Mouse (Mus musculus) MEL (cell line): ENCODE measurements around the gene Zc3h10. TPM values are rescaled to one million over a fixed set of nuclear protein-coding genes. Genes with fewer than 3 reads are reported as not detected.

Experiments
- DNase-seq: peaks from one replicate; pipeline ENCODE4 v3.0.0; 2011; ENCODE audit warnings: low read depth, low spot score
- H3K27ac ChIP-seq: 2 replicates; pipeline ENCODE4 v1.5.1; 2012; ENCODE audit warnings: low read depth, mild to moderate bottlenecking, control low read depth, low read length, moderate library complexity; ENCODE audit not compliant: control insufficient read depth
- H3K27me3 ChIP-seq, 2 experiments: fragments of 150-350 bp in 1 of 2; sonication (generic) in 1 of 2; 2 replicates each; pipeline ENCODE4 v1.6.1; 2012; ENCODE audit warnings: low read length in 2 of 2, mild to moderate bottlenecking in 2 of 2, improper control_type of control experiment in 1 of 2, moderate library complexity in 1 of 2; ENCODE audit not compliant: insufficient read depth in 2 of 2, control insufficient read depth in 1 of 2
- H3K36me3 ChIP-seq, 2 experiments: 2 replicates each; pipeline ENCODE4 v1.6.1; 2012 to 2014; ENCODE audit warnings: low read length in 2 of 2, improper control_type of control experiment in 1 of 2, inconsistent platforms in 1 of 2, mild to moderate bottlenecking in 1 of 2; ENCODE audit not compliant: insufficient read depth in 2 of 2, control insufficient read depth in 1 of 2
- H3K4me1 ChIP-seq, 2 experiments: fragments of 150-350 bp in 1 of 2; sonication (generic) in 1 of 2; 2 replicates each; pipeline ENCODE4 v1.6.1; 2012; ENCODE audit warnings: low read length in 2 of 2, improper control_type of control experiment in 1 of 2, mild to moderate bottlenecking in 1 of 2; ENCODE audit not compliant: insufficient read depth in 2 of 2, control insufficient read depth in 1 of 2
- H3K4me3 ChIP-seq, 2 experiments: fragments of 150-350 bp in 1 of 2; sonication (generic) in 1 of 2; 2 replicates each; pipeline ENCODE4 v1.5.1; 2012; ENCODE audit warnings: low read depth in 2 of 2, low read length in 2 of 2, mild to moderate bottlenecking in 2 of 2, moderate library complexity in 2 of 2, control low read depth in 1 of 2, improper control_type of control experiment in 1 of 2; ENCODE audit not compliant: control insufficient read depth in 1 of 2, insufficient read depth in 1 of 2
- H3K79me2 ChIP-seq: 2 replicates; pipeline ENCODE4 v1.6.1; 2012; ENCODE audit warnings: mild to moderate bottlenecking, low read length, moderate library complexity; ENCODE audit not compliant: control insufficient read depth, poor library complexity, insufficient read depth
- H3K9ac ChIP-seq: 2 replicates; pipeline ENCODE4 v1.6.1; 2012; ENCODE audit warnings: low read depth, mild to moderate bottlenecking, control low read depth, low read length, moderate library complexity; ENCODE audit not compliant: control insufficient read depth, poor library complexity, severe bottlenecking
- H3K9me3 ChIP-seq: fragments of 150-350 bp; sonication (generic); replicated peaks from 2 replicates; pipeline ENCODE4 v1.6.1; 2012; ENCODE audit warnings: mild to moderate bottlenecking, low read length, improper control_type of control experiment, moderate library complexity; ENCODE audit not compliant: insufficient read depth
- BHLHE40 ChIP-seq: IDR thresholded peaks from 2 replicates; pipeline ENCODE4 v1.6.1; 2012; ENCODE audit warnings: low read depth, mild to moderate bottlenecking, inconsistent platforms, low read length, improper control_type of control experiment, borderline replicate concordance
- CTCF ChIP-seq, 3 experiments: IDR thresholded peaks in 2 of 3; conservative IDR thresholded peaks in 1 of 3; 2 replicates each; pipeline ENCODE4 v1.5.1; 2011 to 2012; ENCODE audit warnings: low read length in 3 of 3, low read depth in 2 of 3, mild to moderate bottlenecking in 2 of 3, improper control_type of control experiment in 1 of 3, inconsistent platforms in 1 of 3, mixed read lengths in 1 of 3, moderate library complexity in 1 of 3; ENCODE audit not compliant: control insufficient read depth in 1 of 3, insufficient read depth in 1 of 3, poor library complexity in 1 of 3, severe bottlenecking in 1 of 3
- E2F4 ChIP-seq: IDR thresholded peaks from 2 replicates; pipeline ENCODE4 v1.6.1; 2011; ENCODE audit warnings: low read depth, low read length, improper control_type of control experiment, borderline replicate concordance
- ELF1 ChIP-seq: IDR thresholded peaks from 2 replicates; pipeline ENCODE4 v1.6.1; 2014; ENCODE audit warnings: low read depth, mild to moderate bottlenecking, inconsistent platforms, low read length, improper control_type of control experiment, moderate library complexity
- EP300 ChIP-seq, 2 experiments: IDR thresholded peaks; 2 replicates each; pipeline ENCODE4 v1.6.1; 2011; ENCODE audit warnings: improper control_type of control experiment in 2 of 2, low read length in 2 of 2, low read depth in 1 of 2, mild to moderate bottlenecking in 1 of 2
- ETS1 ChIP-seq: IDR thresholded peaks from 2 replicates; pipeline ENCODE4 v1.6.1; 2012; ENCODE audit warnings: low read depth, mild to moderate bottlenecking, inconsistent platforms, low read length, improper control_type of control experiment, moderate library complexity
- GABPA ChIP-seq: IDR thresholded peaks from 2 replicates; pipeline ENCODE4 v1.6.1; 2012; ENCODE audit warnings: low read depth, mild to moderate bottlenecking, inconsistent platforms, low read length, improper control_type of control experiment, moderate library complexity
- MAX ChIP-seq: IDR thresholded peaks from 2 replicates; pipeline ENCODE4 v1.6.1; 2011; ENCODE audit warnings: low read length, improper control_type of control experiment
- MXI1 ChIP-seq: IDR thresholded peaks from 2 replicates; pipeline ENCODE4 v1.6.1; 2011; ENCODE audit warnings: mild to moderate bottlenecking, low read depth, low read length, improper control_type of control experiment
- MYB ChIP-seq: IDR thresholded peaks from 2 replicates; pipeline ENCODE4 v1.6.1; 2011; ENCODE audit warnings: mild to moderate bottlenecking, low read depth, low read length, improper control_type of control experiment
- MYC ChIP-seq: IDR thresholded peaks from 2 replicates; pipeline ENCODE4 v1.6.1; 2011; ENCODE audit warnings: low read depth, mild to moderate bottlenecking, low read length, improper control_type of control experiment, moderate library complexity
- NRF1 ChIP-seq: IDR thresholded peaks from 2 replicates; pipeline ENCODE4 v1.6.1; 2014; ENCODE audit warnings: low read depth, mild to moderate bottlenecking, inconsistent platforms, low read length, improper control_type of control experiment, moderate library complexity; ENCODE audit not compliant: poor library complexity, insufficient read depth, severe bottlenecking
- POLR2AphosphoS2 ChIP-seq: IDR thresholded peaks from 2 replicates; pipeline ENCODE4 v1.6.1; 2011; ENCODE audit warnings: low read length, improper control_type of control experiment
- RCOR1 ChIP-seq: IDR thresholded peaks from 2 replicates; pipeline ENCODE4 v1.6.1; 2012; ENCODE audit warnings: low read depth, mild to moderate bottlenecking, inconsistent platforms, low read length, improper control_type of control experiment
- SMC3 ChIP-seq: IDR thresholded peaks from 2 replicates; pipeline ENCODE4 v1.6.1; 2011; ENCODE audit warnings: low read depth, low read length, improper control_type of control experiment
- TCF12 ChIP-seq: IDR thresholded peaks from 2 replicates; pipeline ENCODE4 v1.6.1; 2014; ENCODE audit warnings: low read depth, mild to moderate bottlenecking, inconsistent platforms, low read length, improper control_type of control experiment, moderate library complexity
- USF2 ChIP-seq, 2 experiments: IDR thresholded peaks; 2 replicates each; pipeline ENCODE4 v1.6.1; 2011 to 2012; ENCODE audit warnings: improper control_type of control experiment in 2 of 2, low read length in 2 of 2, borderline replicate concordance in 1 of 2, inconsistent platforms in 1 of 2, low read depth in 1 of 2, mild to moderate bottlenecking in 1 of 2; ENCODE audit not compliant: insufficient read depth in 1 of 2
- ZC3H11A ChIP-seq: IDR thresholded peaks from 2 replicates; pipeline ENCODE4 v1.6.1; 2012; ENCODE audit warnings: low read depth, mild to moderate bottlenecking, inconsistent platforms, low read length, improper control_type of control experiment
- ZMIZ1 ChIP-seq: IDR thresholded peaks from 2 replicates; pipeline ENCODE4 v1.6.1; 2012; ENCODE audit warnings: low read depth, mild to moderate bottlenecking, inconsistent platforms, low read length, improper control_type of control experiment, moderate library complexity
- ZNF384 ChIP-seq: IDR thresholded peaks from 2 replicates; pipeline ENCODE4 v1.6.1; 2012; ENCODE audit warnings: low read depth, mild to moderate bottlenecking, inconsistent platforms, low read length, improper control_type of control experiment
- polyA plus RNA-seq, 2 experiments: library from polyadenylated mRNA; stranded (reverse) in 1 of 2; unstranded in 1 of 2; fragments of >175 nt in 1 of 2; fragments of >200 nt in 1 of 2; gene quantifications; 2 replicates each; pipeline versions ENCODE4 v1.2.1 to v1.2.4; 2012; ENCODE audit warnings: low replicate concordance in 2 of 2, low read depth in 1 of 2; ENCODE audit not compliant: insufficient read length in 2 of 2, insufficient read depth in 1 of 2, missing spikeins in 1 of 2
- total RNA-seq: library from RNA; depleted of rRNA; stranded (reverse); fragments of 300-350 nt; gene quantifications from 2 replicates; pipeline ENCODE4 v1.2.3, GENCODE M21; 2012

Gene Zc3h10
- total and polyA plus RNA-seq, 3 experiments, result 14.6 to 17.3 TPM; not detected in 1

- TF ChIP-seq USF2 (IDR thresholded peaks at IDR 0.05; ENCODE audit: borderline replicate concordance in 1 of 2, insufficient read depth in 1 of 2, low read depth in 1 of 2, low read length in 2 of 2) (no peak), ZNF384 (no peak), MAX (peak; percentile 80), GABPA (no peak)
These were observed 42.8 kb downstream of the Zc3h10 start (continued) for GRCm38 (mm10) chr10:128504641-128505370.

GRCm38 (mm10) chr10:128504012-128504411 lies 43.6 kb downstream of the Zc3h10 start:
- DNase-seq, result peak; percentile 40
- Histone ChIP-seq H3K36me3 (peaks cover 0 to 20% of the 10 kb centered on the region in 2 experiments; a peak in 2 of 4 replicates), H3K9me3 (no peaks in the 10 kb centered on the region), H3K4me1 (peaks cover 11 to 21% of the 10 kb centered on the region in 2 experiments), H3K4me3 (peak overlapping the region in 1 of 2 experiments; percentile 7; a peak in 1 of 4 replicates), H3K27ac (peak overlapping the region; percentile 78)
- TF ChIP-seq EP300 (IDR thresholded peaks at IDR 0.05; ENCODE audit: low read depth in 1 of 2, low read length in 2 of 2) (peak in 1 of 2 experiments; percentile 69; a peak in 2 of 4 replicates), MYC (no peak), ETS1 (peak; percentile 38; the same call in 1 of the 2 replicates), RCOR1 (peak; percentile 46; the same call in 1 of the 2 replicates), POLR2AphosphoS2 (no peak), TCF12 (peak; percentile 60; the same call in 1 of the 2 replicates), CTCF (IDR thresholded peaks at IDR 0.05 in 2 of 3, conservative IDR thresholded peaks at IDR 0.05 in 1 of 3; ENCODE audit: control insufficient read depth in 1 of 3, insufficient read depth in 1 of 3, low read depth in 2 of 3, low read length in 3 of 3, poor library complexity in 1 of 3, severe bottlenecking in 1 of 3) (no peak), MXI1 (no peak)
- TF ChIP-seq, all 39 proteins: peak for 4
- Histone ChIP-seq H3K9ac (peak overlapping the region; percentile 42), H3K27me3 (no peaks in the 10 kb centered on the region), H3K79me2 (no peaks in the 10 kb centered on the region; the same call in 1 of the 2 replicates)

GRCm38 (mm10) chr10:128503532-128503931 lies 44.0 kb downstream of the Zc3h10 start:
- no peaks in the 10 kb centered on the region for H3K27me3 ChIP-seq
- no peaks in the 10 kb centered on the region; the same call in 1 of the 2 replicates for H3K79me2 ChIP-seq
- no peak overlapping the region for H3K9ac ChIP-seq
- peaks cover 0 to 20% of the 10 kb centered on the region in 2 experiments; a peak in 2 of 4 replicates for H3K36me3 ChIP-seq
- no peaks in the 10 kb centered on the region for H3K9me3 ChIP-seq
- DNase-seq, result no peak
- no peak for TF ChIP-seq POLR2AphosphoS2
- TF ChIP-seq SMC3, result no peak
- TF ChIP-seq ZMIZ1, result no peak
- TF ChIP-seq CTCF (IDR thresholded peaks at IDR 0.05 in 2 of 3, conservative IDR thresholded peaks at IDR 0.05 in 1 of 3; ENCODE audit: control insufficient read depth in 1 of 3, insufficient read depth in 1 of 3, low read depth in 2 of 3, low read length in 3 of 3, poor library complexity in 1 of 3, severe bottlenecking in 1 of 3), result no peak
- TF ChIP-seq NRF1, result no peak
- no peak for TF ChIP-seq ZC3H11A
- TF ChIP-seq ZNF384, result no peak
- no peak for TF ChIP-seq E2F4
- TF ChIP-seq RCOR1, result no peak
- no peak for TF ChIP-seq MYB
- TF ChIP-seq MYC, result no peak
- no peak for TF ChIP-seq ETS1
- no peak for TF ChIP-seq USF2 (IDR thresholded peaks at IDR 0.05; ENCODE audit: borderline replicate concordance in 1 of 2, insufficient read depth in 1 of 2, low read depth in 1 of 2, low read length in 2 of 2)
- TF ChIP-seq BHLHE40, result no peak
- no peak for TF ChIP-seq ELF1
- H3K27ac ChIP-seq, result peak overlapping the region; percentile 78
- H3K4me3 ChIP-seq, result no peak overlapping the region
- H3K4me1 ChIP-seq, result peaks cover 11 to 21% of the 10 kb centered on the region in 2 experiments
